Mouse (Mus musculus) G1E (cell line): ENCODE results near the gene Bscl2. TPM values are rescaled to one million over a fixed set of nuclear protein-coding genes. Genes with fewer than 3 reads are reported as not detected.

Experiments used
- polyA plus RNA-seq: library from polyadenylated mRNA; stranded (reverse); fragments of >175 nt; gene quantifications from 2 replicates; pipeline ENCODE4 v1.2.3, GENCODE M21; 2012
- total RNA-seq, 2 experiments: library from RNA; stranded (forward) in 1 of 2; stranded (reverse) in 1 of 2; fragments of 200-1000 nt in 1 of 2; fragments of >200 nt in 1 of 2; fragmentation: Nextera tagmentation in 1 of 2; gene quantifications; 2 replicates each; pipeline ENCODE4 v1.2.3; 2014 to 2017

Gene Bscl2
- total and polyA plus RNA-seq, 3 experiments = 5.5 to 20.5 (median 9.0) TPM

Other genes with a start within 250 kb of the Bscl2 start
Only the 20 nearest of the 33 such genes appear.
- 445 and 456 TPM in 2 replicates for gene Nxf1, start 80.4 kb upstream of the Bscl2 start, total RNA-seq (2014; fragmentation: Nextera tagmentation)
- gene Nxf1, start 80.4 kb upstream of the Bscl2 start, total RNA-seq (2017) = 175 and 184 TPM in 2 replicates
- gene Nxf1, start 80.4 kb upstream of the Bscl2 start, polyA plus RNA-seq = 35.9 and 39.7 TPM in 2 replicates
- 8.2 and 16.3 TPM in 2 replicates for gene Tmem223, start 66.5 kb upstream of the Bscl2 start, total RNA-seq (2014; fragmentation: Nextera tagmentation)
- 3.2 and 4.0 TPM in 2 replicates for gene Tmem223, start 66.5 kb upstream of the Bscl2 start, total RNA-seq (2017)
- 6.1 and 8.7 TPM in 2 replicates for gene Tmem223, start 66.5 kb upstream of the Bscl2 start, polyA plus RNA-seq
- 138 and 153 TPM in 2 replicates for gene Tmem179b, start 63.0 kb upstream of the Bscl2 start, total RNA-seq (2014; fragmentation: Nextera tagmentation)
- 96.6 and 102 TPM in 2 replicates for gene Tmem179b, start 63.0 kb upstream of the Bscl2 start, total RNA-seq (2017)
- gene Tmem179b, start 63.0 kb upstream of the Bscl2 start, polyA plus RNA-seq = 90.2 and 102 TPM in 2 replicates
- gene Taf6l, start 51.0 kb upstream of the Bscl2 start, total RNA-seq (2014; fragmentation: Nextera tagmentation) = 14.4 and 17.5 TPM in 2 replicates
- gene Taf6l, start 51.0 kb upstream of the Bscl2 start, total RNA-seq (2017) = 17.0 and 21.0 TPM in 2 replicates
- gene Taf6l, start 51.0 kb upstream of the Bscl2 start, polyA plus RNA-seq = 33.4 and 34.4 TPM in 2 replicates
- 112 and 137 TPM in 2 replicates for gene Polr2g, start 38.9 kb upstream of the Bscl2 start, total RNA-seq (2014; fragmentation: Nextera tagmentation)
- gene Polr2g, start 38.9 kb upstream of the Bscl2 start, total RNA-seq (2017) = 104 and 122 TPM in 2 replicates
- 6.8 and 9.8 TPM in 2 replicates for gene Polr2g, start 38.9 kb upstream of the Bscl2 start, polyA plus RNA-seq
- 0.73 and 1.7 TPM in 2 replicates for gene Zbtb3, start 34.9 kb upstream of the Bscl2 start, total RNA-seq (2014; fragmentation: Nextera tagmentation)
- gene Zbtb3, start 34.9 kb upstream of the Bscl2 start, total RNA-seq (2017) = 2.7 and 3.2 TPM in 2 replicates
- gene Zbtb3, start 34.9 kb upstream of the Bscl2 start, polyA plus RNA-seq = 1.7 and 1.8 TPM in 2 replicates
- gene Ttc9c, start 18.1 kb upstream of the Bscl2 start, total RNA-seq (2014; fragmentation: Nextera tagmentation) = 61.6 and 73.9 TPM in 2 replicates
- 74.7 and 76.1 TPM in 2 replicates for gene Ttc9c, start 18.1 kb upstream of the Bscl2 start, total RNA-seq (2017)
- gene Ttc9c, start 18.1 kb upstream of the Bscl2 start, polyA plus RNA-seq = 4.7 and 6.9 TPM in 2 replicates
- gene Hnrnpul2, start 17.5 kb upstream of the Bscl2 start, total RNA-seq (2014; fragmentation: Nextera tagmentation) = 75.0 and 82.1 TPM in 2 replicates
- gene Hnrnpul2, start 17.5 kb upstream of the Bscl2 start, total RNA-seq (2017) = 33.7 and 45.9 TPM in 2 replicates
- 114 and 136 TPM in 2 replicates for gene Hnrnpul2, start 17.5 kb upstream of the Bscl2 start, polyA plus RNA-seq
- not detected in 2 replicates for gene AC129217.1, start 7.7 kb upstream of the Bscl2 start, total RNA-seq (2014; fragmentation: Nextera tagmentation)
- gene AC129217.1, start 7.7 kb upstream of the Bscl2 start, total RNA-seq (2017) = 3.4 and 3.7 TPM in 2 replicates
- gene AC129217.1, start 7.7 kb upstream of the Bscl2 start, polyA plus RNA-seq = 102 and 115 TPM in 2 replicates
- not detected in 2 replicates for gene Gng3, start 1.7 kb downstream of the Bscl2 start, total RNA-seq (2014; fragmentation: Nextera tagmentation)
- gene Gng3, start 1.7 kb downstream of the Bscl2 start, total RNA-seq (2017) = 0.11 TPM in 1 of 2 replicates, not detected in the other
- not detected in 2 replicates for gene Gng3, start 1.7 kb downstream of the Bscl2 start, polyA plus RNA-seq
- not detected in 2 replicates for gene Lrrn4cl, start 13.3 kb downstream of the Bscl2 start, total RNA-seq (2014; fragmentation: Nextera tagmentation)
- gene Lrrn4cl, start 13.3 kb downstream of the Bscl2 start, total RNA-seq (2017) = 0.06 and 0.16 TPM in 2 replicates
- not detected in 2 replicates for gene Lrrn4cl, start 13.3 kb downstream of the Bscl2 start, polyA plus RNA-seq
- 101 and 102 TPM in 2 replicates for gene Ubxn1, start 34.0 kb downstream of the Bscl2 start, total RNA-seq (2014; fragmentation: Nextera tagmentation)
- 184 and 203 TPM in 2 replicates for gene Ubxn1, start 34.0 kb downstream of the Bscl2 start, total RNA-seq (2017)
- 233 and 309 TPM in 2 replicates for gene Ubxn1, start 34.0 kb downstream of the Bscl2 start, polyA plus RNA-seq
- gene Uqcc3, start 43.5 kb downstream of the Bscl2 start, total RNA-seq (2014; fragmentation: Nextera tagmentation) = 22.3 and 24.8 TPM in 2 replicates
- 107 and 112 TPM in 2 replicates for gene Uqcc3, start 43.5 kb downstream of the Bscl2 start, total RNA-seq (2017)
- gene Uqcc3, start 43.5 kb downstream of the Bscl2 start, polyA plus RNA-seq = 39.6 and 41.1 TPM in 2 replicates
- 9.1 and 11.4 TPM in 2 replicates for gene Lbhd1, start 46.3 kb downstream of the Bscl2 start, total RNA-seq (2014; fragmentation: Nextera tagmentation)
- gene Lbhd1, start 46.3 kb downstream of the Bscl2 start, total RNA-seq (2017) = 14.8 and 18.1 TPM in 2 replicates
- 0.64 and 0.67 TPM in 2 replicates for gene Lbhd1, start 46.3 kb downstream of the Bscl2 start, polyA plus RNA-seq
- gene Gm49403, start 46.5 kb downstream of the Bscl2 start, total RNA-seq (2014; fragmentation: Nextera tagmentation) = not detected in 2 replicates
- not detected in 2 replicates for gene Gm49403, start 46.5 kb downstream of the Bscl2 start, total RNA-seq (2017)
- gene Gm49403, start 46.5 kb downstream of the Bscl2 start, polyA plus RNA-seq = not detected in 2 replicates
- gene 1810009A15Rik, start 51.4 kb downstream of the Bscl2 start, total RNA-seq (2014; fragmentation: Nextera tagmentation) = 53.0 and 65.4 TPM in 2 replicates
- 84.9 and 104 TPM in 2 replicates for gene 1810009A15Rik, start 51.4 kb downstream of the Bscl2 start, total RNA-seq (2017)
- 66.1 and 85.7 TPM in 2 replicates for gene 1810009A15Rik, start 51.4 kb downstream of the Bscl2 start, polyA plus RNA-seq
- 10.6 and 15.0 TPM in 2 replicates for gene Gm49416, start 51.5 kb downstream of the Bscl2 start, total RNA-seq (2014; fragmentation: Nextera tagmentation)
- gene Gm49416, start 51.5 kb downstream of the Bscl2 start, total RNA-seq (2017) = not detected in 2 replicates
- gene Gm49416, start 51.5 kb downstream of the Bscl2 start, polyA plus RNA-seq = 8.7 and 10.4 TPM in 2 replicates
- 32.8 and 35.7 TPM in 2 replicates for gene Ints5, start 55.5 kb downstream of the Bscl2 start, total RNA-seq (2014; fragmentation: Nextera tagmentation)
- gene Ints5, start 55.5 kb downstream of the Bscl2 start, total RNA-seq (2017) = 15.7 and 16.6 TPM in 2 replicates
- 59.6 and 64.0 TPM in 2 replicates for gene Ints5, start 55.5 kb downstream of the Bscl2 start, polyA plus RNA-seq
- 197 and 214 TPM in 2 replicates for gene Ganab, start 60.6 kb downstream of the Bscl2 start, total RNA-seq (2014; fragmentation: Nextera tagmentation)
- 75.0 and 75.6 TPM in 2 replicates for gene Ganab, start 60.6 kb downstream of the Bscl2 start, total RNA-seq (2017)
- 50.7 and 56.2 TPM in 2 replicates for gene Ganab, start 60.6 kb downstream of the Bscl2 start, polyA plus RNA-seq
- gene B3gat3, start 82.9 kb downstream of the Bscl2 start, total RNA-seq (2014; fragmentation: Nextera tagmentation) = 70.3 and 75.7 TPM in 2 replicates
- 38.8 and 47.0 TPM in 2 replicates for gene B3gat3, start 82.9 kb downstream of the Bscl2 start, total RNA-seq (2017)
- gene B3gat3, start 82.9 kb downstream of the Bscl2 start, polyA plus RNA-seq = 156 and 180 TPM in 2 replicates